Mouse (Mus musculus) liver, embryonic 14.5 days (tissue): Measurements from ENCODE around the gene Ptchd1. TPM values are rescaled to one million over a fixed set of nuclear protein-coding genes. Genes with fewer than 3 reads are reported as not detected.
A peak's percentile ranks its signal among the peaks of the same experiment; 100 is the strongest.

ENCODE experiments used
- ATAC-seq: fragments of 200-750 bp; cut with Nextera tagmentation; 2 replicates; pipeline ENCODE4 v1.8.0; 2017; ENCODE audit warnings: moderate number of reproducible peaks, mild to moderate bottlenecking, moderate library complexity; ENCODE audit not compliant: insufficient read depth
- DNase-seq, 3 experiments: peaks; one replicate each; pipeline ENCODE4 v3.0.0-alpha.2; 2012 to 2013; ENCODE audit warnings: low read depth in 3 of 3, low spot score in 3 of 3
- H3K27ac ChIP-seq: fragments of 300-500 bp; sonication (generic); 2 replicates; pipeline ENCODE4 v1.5.1; 2014; ENCODE audit warnings: moderate library complexity, mild to moderate bottlenecking, control low read depth, inconsistent platforms
- H3K27me3 ChIP-seq: fragments of 300-500 bp; sonication (generic); 2 replicates; pipeline ENCODE4 v1.6.1; 2014; ENCODE audit warnings: mild to moderate bottlenecking, low read length, moderate library complexity; ENCODE audit not compliant: control insufficient read depth, insufficient read depth
- H3K36me3 ChIP-seq: fragments of 300-500 bp; sonication (generic); replicated peaks from 2 replicates; pipeline ENCODE4 v1.6.1; 2014; ENCODE audit warnings: low read depth; ENCODE audit not compliant: control insufficient read depth, insufficient read depth
- H3K4me1 ChIP-seq, 2 experiments: fragments of 200-500 bp in 1 of 2; fragments of 300-500 bp in 1 of 2; sonication (generic) in 1 of 2; replicated peaks; 2 replicates each; pipeline ENCODE4 v1.6.1; 2012 to 2014; ENCODE audit warnings: antibody characterized with exemption in 1 of 2, inconsistent platforms in 1 of 2, low read length in 1 of 2; ENCODE audit not compliant: control insufficient read depth in 2 of 2, insufficient read depth in 2 of 2
- H3K4me2 ChIP-seq: fragments of 300-500 bp; sonication (generic); 2 replicates; pipeline ENCODE4 v1.6.1; 2014; ENCODE audit warnings: low read depth, mild to moderate bottlenecking, control low read depth, moderate library complexity
- H3K4me3 ChIP-seq, 2 experiments: fragments of 200-500 bp in 1 of 2; fragments of 300-500 bp in 1 of 2; sonication (generic) in 1 of 2; 2 replicates each; pipeline ENCODE4 v1.5.1; 2012 to 2014; ENCODE audit warnings: low read depth in 2 of 2, low read length in 2 of 2, mild to moderate bottlenecking in 2 of 2, control low read depth in 1 of 2, inconsistent platforms in 1 of 2, moderate library complexity in 1 of 2; ENCODE audit not compliant: insufficient read depth in 1 of 2
- H3K9ac ChIP-seq: fragments of 300-500 bp; sonication (generic); replicated peaks from 2 replicates; pipeline ENCODE4 v1.6.1; 2014; ENCODE audit warnings: mild to moderate bottlenecking, control low read depth, moderate library complexity
- H3K9me3 ChIP-seq: fragments of 300-500 bp; sonication (generic); 2 replicates; pipeline ENCODE4 v1.6.1; 2016; ENCODE audit warnings: low read length, mixed read lengths; ENCODE audit not compliant: control insufficient read depth
- CTCF ChIP-seq: IDR thresholded peaks from 2 replicates; pipeline ENCODE4 v1.5.1; 2016; ENCODE audit warnings: antibody characterized with exemption, low read depth, control low read depth
- EP300 ChIP-seq: IDR thresholded peaks from 2 replicates; pipeline ENCODE4 v1.6.1; 2016; ENCODE audit warnings: antibody characterized with exemption, low read depth
- WGBS: fragments of 180-500 bp; shearing (Covaris S2); extraction: QIAGEN DNeasy Blood & Tissue Kit; methylation state at CpG from one replicate; pipeline ENCODE4 v1.1.7; 2014; ENCODE audit not compliant: insufficient replicate concordance; 5-methylcytosine and 5-hydroxymethylcytosine counted together
- polyA plus RNA-seq, 2 experiments: library from polyadenylated mRNA; depleted of rRNA in 1 of 2; stranded (reverse) in 1 of 2; unstranded in 1 of 2; fragments of >200 nt; fragmentation: Nextera tagmentation in 1 of 2; extraction: Ambion mirVana in 1 of 2; gene quantifications; 2 replicates each; pipeline versions ENCODE4 v1.2.1 to v1.2.3; 2012 to 2014

Gene Ptchd1
- polyA plus RNA-seq, 2 experiments = 0.01 TPM; not detected in 1

GRCm38 (mm10) chrX:155596390-155596789 is 27.2 kb downstream of the Ptchd1 start:
- Histone ChIP-seq H3K4me2 (no peak overlapping the region), H3K4me1 (no peaks in the 10 kb centered on the region), H3K27ac (no peak overlapping the region), H3K4me3 (no peak overlapping the region), H3K27me3 (no peaks in the 10 kb centered on the region), H3K9me3 (no peaks in the 10 kb centered on the region), H3K9ac (no peak overlapping the region), H3K36me3 (no peaks in the 10 kb centered on the region)
- no peak for ATAC-seq
- TF ChIP-seq EP300 (no peak), CTCF (no peak)
- DNase-seq = no peak

- no peak for ATAC-seq
- no peak overlapping the region for H3K27ac ChIP-seq
- no peaks in the 10 kb centered on the region for H3K36me3 ChIP-seq
- TF ChIP-seq CTCF = no peak
- TF ChIP-seq EP300 = no peak
- H3K4me1 ChIP-seq = no peaks in the 10 kb centered on the region
- no peak overlapping the region for H3K4me2 ChIP-seq
- H3K9ac ChIP-seq = no peak overlapping the region
- H3K9me3 ChIP-seq = no peaks in the 10 kb centered on the region
- 61% methylated on average over 1 of the region's 1 CpGs for WGBS
- H3K27me3 ChIP-seq = no peaks in the 10 kb centered on the region
- no peak overlapping the region for H3K4me3 ChIP-seq
- no peak for DNase-seq
Measured at GRCm38 (mm10) chrX:155594685-155595084, 28.9 kb downstream of the Ptchd1 start.

DNA sequence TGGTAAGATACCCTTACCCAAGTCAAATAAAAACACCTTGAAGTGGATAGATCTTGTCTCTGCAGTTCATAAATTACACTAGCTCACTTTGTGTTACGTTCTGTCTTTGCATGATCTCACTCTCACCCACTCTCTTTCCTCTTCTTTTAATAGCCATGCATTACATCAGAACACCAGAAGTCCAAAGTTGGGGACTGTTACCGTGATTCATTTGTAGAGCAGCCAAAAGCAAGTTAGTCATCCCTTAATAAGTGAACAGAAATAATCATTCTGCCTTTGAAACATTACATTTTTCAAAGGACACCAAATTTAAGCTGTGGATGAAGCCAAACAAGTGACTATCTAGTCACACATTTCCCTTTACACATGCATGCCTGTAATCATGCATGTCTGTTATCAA is 31.1 kb downstream of the Ptchd1 start:
- Histone ChIP-seq H3K4me2 (no peak overlapping the region), H3K4me3 (no peak overlapping the region), H3K36me3 (no peaks in the 10 kb centered on the region), H3K27ac (no peak overlapping the region), H3K27me3 (no peaks in the 10 kb centered on the region), H3K9ac (no peak overlapping the region), H3K4me1 (no peaks in the 10 kb centered on the region), H3K9me3 (no peaks in the 10 kb centered on the region)
- TF ChIP-seq CTCF (no peak), EP300 (no peak)
- ATAC-seq = no peak
- 32% methylated on average over 2 of the region's 2 CpGs for WGBS
- no peak for DNase-seq

- no peak overlapping the region for H3K9ac ChIP-seq
- 47% methylated on average over 3 of the region's 3 CpGs for WGBS
- ATAC-seq = no peak
Measured at GRCm38 (mm10) chrX:155591490-155591889, 32.1 kb downstream of the Ptchd1 start.

DNA sequence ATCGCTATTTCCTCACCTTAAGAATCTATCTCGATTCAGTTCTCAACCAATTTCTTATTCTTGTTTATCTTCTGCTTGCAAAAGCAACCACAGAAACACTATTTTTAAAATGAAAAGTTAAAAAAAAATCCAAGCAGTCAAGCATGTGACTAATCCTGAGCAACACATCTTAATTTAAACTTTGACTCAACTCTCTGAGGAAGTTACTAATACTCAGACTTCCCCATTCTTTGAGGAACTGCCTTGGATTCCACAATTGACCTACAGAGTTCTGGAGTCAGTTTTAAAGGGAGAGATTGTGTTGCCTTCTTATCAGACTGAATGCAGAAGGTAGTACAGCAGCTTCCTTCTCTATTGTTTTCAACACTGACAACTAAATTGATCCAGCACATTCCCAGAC is 39.0 kb downstream of the Ptchd1 start:
- Histone ChIP-seq H3K4me1 (no peaks in the 10 kb centered on the region), H3K4me3 (no peak overlapping the region), H3K27ac (no peak overlapping the region), H3K9ac (no peak overlapping the region), H3K4me2 (no peak overlapping the region), H3K27me3 (no peaks in the 10 kb centered on the region), H3K9me3 (no peaks in the 10 kb centered on the region), H3K36me3 (no peaks in the 10 kb centered on the region)
- WGBS = 17% methylated on average over 2 of the region's 2 CpGs
- DNase-seq = peak in 1 of 3 experiments; percentile 6
- TF ChIP-seq CTCF (no peak), EP300 (no peak)
- no peak for ATAC-seq

More at GRCm38 (mm10) chrX:155591490-155591889, 32.1 kb downstream of the Ptchd1 start:
- H3K9me3 ChIP-seq = no peaks in the 10 kb centered on the region
- H3K27ac ChIP-seq = no peak overlapping the region
- no peak for DNase-seq
- no peaks in the 10 kb centered on the region for H3K4me1 ChIP-seq
- H3K4me2 ChIP-seq = no peak overlapping the region
- H3K36me3 ChIP-seq = no peaks in the 10 kb centered on the region
- H3K27me3 ChIP-seq = no peaks in the 10 kb centered on the region
- no peak for TF ChIP-seq CTCF
- TF ChIP-seq EP300 = no peak
- no peak overlapping the region for H3K4me3 ChIP-seq
